Mouse (Mus musculus) regulatory T cell (primary cell): ENCODE measurements around the gene Ctsf.

Source experiments
- in situ Hi-C: fragments of 300-600 bp; cut with MboI, MseI; formaldehyde crosslinking; loops from one replicate; pipeline ENCODE4 v1.15.1; 2025; ENCODE audit warnings: high pct_unique_total_duplicates

Ctsf gene

GRCm38 (mm10) chr19:4854552-4855469, at the start of gene Ctsf:
Gene Ctsf (plus strand): TSS chr19:4855130.
- in situ Hi-C loops, result no loop called here

- in situ Hi-C loops, result loop anchor here (10.0 kb wide), 1 partner anchor 284 kb away; the partner anchor contains the start of gene Cnih2
Measured at GRCm38 (mm10) chr19:4810309-4810708, 44.6 kb upstream of the Ctsf start.

GRCm38 (mm10) chr19:4810746-4811062, 44.2 kb upstream of the Ctsf start:
- in situ Hi-C loops, result loop anchor here (10.0 kb wide), 1 partner anchor 284 kb away; the partner anchor contains the start of gene Cnih2

GRCm38 (mm10) chr19:4811063-4811908, 43.6 kb upstream of the Ctsf start, which contains the start of the genes Gm21992 and Rbm14:
Gene Gm21992 (minus strand): TSS chr19:4811612.
Gene Rbm14 (minus strand): TSS chr19:4811634.
- in situ Hi-C loops, result loop anchor here (10.0 kb wide), 1 partner anchor 284 kb away; the partner anchor contains the start of gene Cnih2

GRCm38 (mm10) chr19:4811909-4812242, 43.1 kb upstream of the Ctsf start:
- in situ Hi-C loops, result loop anchor here (10.0 kb wide), 1 partner anchor 283 kb away; the partner anchor contains the start of gene Cnih2

GRCm38 (mm10) chr19:4812334-4812949, 42.5 kb upstream of the Ctsf start:
- in situ Hi-C loops, result loop anchor here (10.0 kb wide), 1 partner anchor 282 kb away; the partner anchor contains the start of gene Cnih2

GRCm38 (mm10) chr19:4813015-4813414, 41.9 kb upstream of the Ctsf start:
- in situ Hi-C loops, result loop anchor here (10.0 kb wide), 1 partner anchor 282 kb away; the partner anchor contains the start of gene Cnih2

- in situ Hi-C loops, result loop anchor here (10.0 kb wide), 1 partner anchor 277 kb away; the partner anchor contains the start of gene Cnih2
Measured at GRCm38 (mm10) chr19:4817182-4817835, 37.6 kb upstream of the Ctsf start.

GRCm38 (mm10) chr19:4820678-4821303, 34.1 kb upstream of the Ctsf start:
- in situ Hi-C loops, result loop anchor here (5.0 kb wide), 1 partner anchor 72 kb away; no protein-coding TSS in a partner anchor

GRCm38 (mm10) chr19:4828444-4829114, 26.4 kb upstream of the Ctsf start:
- in situ Hi-C loops, result no loop called here

- in situ Hi-C loops, result no loop called here
Measured at GRCm38 (mm10) chr19:4829156-4829555, 25.8 kb upstream of the Ctsf start.

GRCm38 (mm10) chr19:4833977-4834376, 21.0 kb upstream of the Ctsf start:
- in situ Hi-C loops, result no loop called here

- in situ Hi-C loops, result no loop called here
Measured at GRCm38 (mm10) chr19:4836096-4836495, 18.8 kb upstream of the Ctsf start.

GRCm38 (mm10) chr19:4837049-4837448, 17.9 kb upstream of the Ctsf start:
- in situ Hi-C loops, result no loop called here

- in situ Hi-C loops, result no loop called here
Measured at GRCm38 (mm10) chr19:4838526-4839140, 16.3 kb upstream of the Ctsf start.

- in situ Hi-C loops, result no loop called here
Measured at GRCm38 (mm10) chr19:4839149-4839548, 15.8 kb upstream of the Ctsf start, which contains the start of the genes Ccs and Ccdc87. Gene Ccs (minus strand): TSS chr19:4839332. Gene Ccdc87 (plus strand): TSS chr19:4839366.

GRCm38 (mm10) chr19:4840848-4841247, 14.1 kb upstream of the Ctsf start:
- in situ Hi-C loops, result no loop called here

GRCm38 (mm10) chr19:4842611-4843010, 12.3 kb upstream of the Ctsf start:
- in situ Hi-C loops, result no loop called here

- in situ Hi-C loops, result no loop called here
Measured at GRCm38 (mm10) chr19:4845846-4846245, 9.1 kb upstream of the Ctsf start.
